Mouse (Mus musculus): ENCODE results near the gene Cnp. TPM values are rescaled to one million over a fixed set of nuclear protein-coding genes. Genes with fewer than 3 reads are reported as not detected.

Gene Cnp
- polyA plus RNA-seq, 1 experiment from 2014 or later: 20.8 TPM

DNA sequence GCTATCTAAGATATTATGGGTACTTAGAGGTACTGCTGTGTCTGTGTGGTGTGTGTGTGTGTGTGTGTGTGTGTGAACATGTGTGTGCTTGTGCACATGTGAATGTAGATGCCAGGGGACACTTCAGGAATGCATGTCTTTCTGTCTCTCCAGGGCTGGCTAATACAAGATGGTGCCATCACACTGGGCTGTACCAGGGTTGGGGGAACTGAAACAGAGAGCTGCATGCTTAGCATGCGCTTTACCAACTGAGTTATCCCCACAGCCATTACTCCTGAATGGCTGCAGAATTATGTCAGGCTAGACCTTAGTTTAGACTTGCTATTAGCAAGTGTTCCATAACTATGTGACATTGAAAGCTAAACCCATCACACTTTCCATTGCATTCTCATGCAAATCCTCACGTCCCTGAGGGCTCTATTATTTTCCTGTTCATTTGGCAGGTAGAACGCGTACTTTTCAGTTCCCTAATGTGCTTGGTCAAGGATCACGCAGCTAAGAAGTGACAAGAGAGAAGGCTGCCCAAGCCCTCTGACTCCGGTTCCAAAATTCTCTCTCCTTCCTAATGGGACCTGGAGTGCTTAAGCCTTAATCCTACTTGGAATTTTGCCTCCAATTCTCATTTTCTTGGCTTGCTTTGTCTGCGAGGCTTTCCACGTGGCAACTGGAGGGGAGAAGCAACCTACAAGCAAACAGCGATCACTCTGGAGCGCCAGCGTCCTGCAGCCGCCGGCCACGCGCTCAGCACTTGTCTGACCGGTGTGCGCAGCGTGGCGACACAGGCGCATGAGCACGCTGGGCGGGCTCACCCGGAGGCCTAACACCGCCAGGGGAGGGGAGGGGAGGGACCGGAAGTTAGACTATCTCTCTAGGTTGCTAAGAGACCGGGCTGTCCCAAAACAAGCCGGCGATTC lies 29.6 kb upstream of the Cnp start, which contains the start of gene Ttc25:
TSS of gene Ttc25 (plus strand) at position 776 of the 914 bp plus-strand sequence.
- Histone ChIP-seq H3K4me1 (ENCODE audit: control insufficient read depth in 2 of 2, insufficient read depth in 2 of 2, low read length in 2 of 2) (peaks cover 4 to 6% of the 10 kb centered on the region in 2 experiments; a peak in 3 of 4 replicates), H3K27ac (replicated peaks in 1 of 2; ENCODE audit: control insufficient read depth in 1 of 2, insufficient read depth in 1 of 2, low read depth in 2 of 2, low read length in 2 of 2) (peak within 1 kb of the TSS; percentile 22 to 61; a peak in 3 of 4 replicates), H3K36me3 (ENCODE audit: control insufficient read depth, insufficient read depth, low read length) (no peaks in the 10 kb centered on the region), H3K27me3 (ENCODE audit: control insufficient read depth, insufficient read depth, low read length) (no peaks in the 10 kb centered on the region), H3K9ac (ENCODE audit: low read length) (peak within 1 kb of the TSS; percentile 69), H3K4me2 (ENCODE audit: low read length) (peak within 1 kb of the TSS; percentile 77), H3K4me3 (ENCODE audit: control insufficient read depth in 1 of 2, insufficient read depth in 1 of 2, low read depth in 1 of 2, low read length in 2 of 2) (peak within 1 kb of the TSS; percentile 38 to 52), H3K9me3 (ENCODE audit: control insufficient read depth, low read length) (no peaks in the 10 kb centered on the region)
- 5% methylated on average over 28 of the region's 28 CpGs for WGBS
- ATAC-seq (ENCODE audit: insufficient number of reproducible peaks, insufficient read depth, low FRiP score, low read depth): peak; percentile 95

DNA sequence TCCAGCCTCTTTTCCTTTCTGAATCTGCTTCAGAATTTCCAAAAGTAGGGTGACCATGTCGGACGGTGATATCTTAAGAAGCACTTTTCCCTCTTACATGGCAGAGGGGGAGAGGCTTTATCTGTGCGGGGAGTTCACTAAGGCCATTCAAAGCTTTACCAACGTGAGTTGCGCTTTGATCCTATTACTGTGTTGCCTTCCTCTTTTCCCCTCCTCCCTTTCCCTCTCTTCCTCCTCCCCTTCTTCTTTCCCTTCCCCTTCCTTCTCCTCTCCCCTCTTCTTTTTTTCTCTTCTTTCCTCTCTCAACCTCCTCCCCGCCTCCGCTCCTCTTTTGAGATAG lies 29.0 kb upstream of the Cnp start:
- H3K4me2 ChIP-seq (ENCODE audit: low read length): peak overlapping the region; percentile 77
- no peak overlapping the region; a peak in 1 of 4 replicates for H3K27ac ChIP-seq (replicated peaks in 1 of 2; ENCODE audit: control insufficient read depth in 1 of 2, insufficient read depth in 1 of 2, low read depth in 2 of 2, low read length in 2 of 2)
- H3K4me3 ChIP-seq (ENCODE audit: control insufficient read depth in 1 of 2, insufficient read depth in 1 of 2, low read depth in 1 of 2, low read length in 2 of 2): peak overlapping the region; percentile 38 to 52
- 25% methylated on average over 7 of the region's 7 CpGs for WGBS
- peaks cover 4 to 6% of the 10 kb centered on the region in 2 experiments; a peak in 3 of 4 replicates for H3K4me1 ChIP-seq (ENCODE audit: control insufficient read depth in 2 of 2, insufficient read depth in 2 of 2, low read length in 2 of 2)
- no peaks in the 10 kb centered on the region for H3K9me3 ChIP-seq (ENCODE audit: control insufficient read depth, low read length)
- ATAC-seq (ENCODE audit: insufficient number of reproducible peaks, insufficient read depth, low FRiP score, low read depth): no peak; the same call in 1 of the 2 replicates
- H3K36me3 ChIP-seq (ENCODE audit: control insufficient read depth, insufficient read depth, low read length): no peaks in the 10 kb centered on the region
- no peaks in the 10 kb centered on the region for H3K27me3 ChIP-seq (ENCODE audit: control insufficient read depth, insufficient read depth, low read length)
- H3K9ac ChIP-seq (ENCODE audit: low read length): peak overlapping the region; percentile 69

DNA sequence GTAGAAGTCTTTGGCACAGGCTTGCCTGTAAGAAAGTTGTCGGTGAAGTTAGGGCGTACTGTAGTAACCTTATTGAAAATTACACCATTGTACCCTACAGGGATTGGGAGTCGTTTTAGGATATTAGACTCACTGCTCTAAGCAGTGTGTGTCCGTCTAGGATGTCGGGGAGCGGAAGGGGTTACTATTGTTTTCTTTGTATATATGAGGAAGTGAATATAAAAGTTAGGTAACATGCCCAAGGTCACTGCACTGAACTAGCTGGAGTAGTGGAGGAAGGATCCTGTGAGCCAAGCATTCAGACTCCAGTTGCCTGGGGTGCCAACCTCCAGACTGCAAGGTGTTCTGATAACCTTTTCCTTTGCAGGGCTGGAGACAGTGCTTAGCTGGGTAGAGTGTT lies 27.7 kb upstream of the Cnp start:
- H3K9ac ChIP-seq (ENCODE audit: low read length): no peak overlapping the region
- H3K4me1 ChIP-seq (ENCODE audit: control insufficient read depth in 2 of 2, insufficient read depth in 2 of 2, low read length in 2 of 2): peaks cover 4 to 6% of the 10 kb centered on the region in 2 experiments; a peak in 3 of 4 replicates
- H3K36me3 ChIP-seq (ENCODE audit: control insufficient read depth, insufficient read depth, low read length): no peaks in the 10 kb centered on the region
- 81% methylated on average over 6 of the region's 6 CpGs for WGBS
- no peaks in the 10 kb centered on the region for H3K9me3 ChIP-seq (ENCODE audit: control insufficient read depth, low read length)
- no peak overlapping the region for H3K27ac ChIP-seq (replicated peaks in 1 of 2; ENCODE audit: control insufficient read depth in 1 of 2, insufficient read depth in 1 of 2, low read depth in 2 of 2, low read length in 2 of 2)
- no peak overlapping the region for H3K4me2 ChIP-seq (ENCODE audit: low read length)
- no peak overlapping the region for H3K4me3 ChIP-seq (ENCODE audit: control insufficient read depth in 1 of 2, insufficient read depth in 1 of 2, low read depth in 1 of 2, low read length in 2 of 2)
- H3K27me3 ChIP-seq (ENCODE audit: control insufficient read depth, insufficient read depth, low read length): no peaks in the 10 kb centered on the region
- ATAC-seq (ENCODE audit: insufficient number of reproducible peaks, insufficient read depth, low FRiP score, low read depth): no peak

DNA sequence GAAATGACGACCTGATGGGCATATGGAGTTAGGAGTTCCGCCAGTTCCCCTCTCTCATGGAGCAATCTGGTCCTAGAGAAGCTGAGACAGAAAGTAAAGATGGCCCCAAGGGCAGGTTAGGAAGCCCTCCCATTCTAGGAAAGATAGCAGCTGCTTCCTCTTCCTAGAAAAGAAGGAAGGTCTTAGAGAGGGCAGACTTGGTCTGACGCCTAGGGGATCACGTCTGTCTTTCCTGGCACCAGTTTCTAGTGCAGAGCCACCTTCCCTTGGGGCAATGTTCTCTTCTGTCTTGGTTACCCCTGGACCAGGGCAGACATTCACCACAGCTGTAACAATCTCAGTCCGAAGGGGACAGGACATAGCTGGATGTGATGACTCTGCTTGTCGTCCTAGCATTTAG lies 26.6 kb upstream of the Cnp start:
- no peak overlapping the region for H3K4me3 ChIP-seq (ENCODE audit: control insufficient read depth in 1 of 2, insufficient read depth in 1 of 2, low read depth in 1 of 2, low read length in 2 of 2)
- 63% methylated on average over 6 of the region's 6 CpGs for WGBS
- H3K9ac ChIP-seq (ENCODE audit: low read length): no peak overlapping the region
- no peaks in the 10 kb centered on the region for H3K36me3 ChIP-seq (ENCODE audit: control insufficient read depth, insufficient read depth, low read length)
- H3K27ac ChIP-seq (replicated peaks in 1 of 2; ENCODE audit: control insufficient read depth in 1 of 2, insufficient read depth in 1 of 2, low read depth in 2 of 2, low read length in 2 of 2): no peak overlapping the region
- no peaks in the 10 kb centered on the region for H3K9me3 ChIP-seq (ENCODE audit: control insufficient read depth, low read length)
- H3K4me2 ChIP-seq (ENCODE audit: low read length): no peak overlapping the region
- H3K4me1 ChIP-seq (ENCODE audit: control insufficient read depth in 2 of 2, insufficient read depth in 2 of 2, low read length in 2 of 2): peaks cover 4 to 6% of the 10 kb centered on the region in 2 experiments; a peak in 3 of 4 replicates
- H3K27me3 ChIP-seq (ENCODE audit: control insufficient read depth, insufficient read depth, low read length): no peaks in the 10 kb centered on the region
- ATAC-seq (ENCODE audit: insufficient number of reproducible peaks, insufficient read depth, low FRiP score, low read depth): no peak

DNA sequence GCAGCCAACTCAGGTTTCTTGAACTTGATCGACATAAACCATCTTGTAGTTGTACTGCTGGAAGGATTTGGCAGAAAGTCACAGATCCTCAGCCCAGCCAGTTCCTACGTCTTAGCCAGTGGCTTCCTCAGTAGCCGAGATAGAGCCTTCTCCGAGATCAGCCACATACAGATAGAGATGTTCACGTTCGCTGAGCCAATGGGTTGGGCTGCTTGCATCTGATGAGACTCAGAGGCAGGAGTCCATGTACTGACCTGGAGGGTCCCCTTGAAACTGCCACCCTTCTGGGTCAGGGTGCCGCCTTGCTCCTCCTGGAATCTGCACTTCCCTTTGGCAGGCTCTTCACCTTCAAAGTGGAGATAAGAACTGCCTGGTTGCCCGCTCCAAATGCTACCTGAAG lies 25.2 kb upstream of the Cnp start:
- Histone ChIP-seq H3K4me1 (ENCODE audit: control insufficient read depth in 2 of 2, insufficient read depth in 2 of 2, low read length in 2 of 2) (peaks cover 4 to 6% of the 10 kb centered on the region in 2 experiments; a peak in 3 of 4 replicates), H3K4me3 (ENCODE audit: control insufficient read depth in 1 of 2, insufficient read depth in 1 of 2, low read depth in 1 of 2, low read length in 2 of 2) (no peak overlapping the region), H3K4me2 (ENCODE audit: low read length) (no peak overlapping the region), H3K27ac (replicated peaks in 1 of 2; ENCODE audit: control insufficient read depth in 1 of 2, insufficient read depth in 1 of 2, low read depth in 2 of 2, low read length in 2 of 2) (no peak overlapping the region), H3K9ac (ENCODE audit: low read length) (no peak overlapping the region), H3K36me3 (ENCODE audit: control insufficient read depth, insufficient read depth, low read length) (no peaks in the 10 kb centered on the region), H3K9me3 (ENCODE audit: control insufficient read depth, low read length) (no peaks in the 10 kb centered on the region), H3K27me3 (ENCODE audit: control insufficient read depth, insufficient read depth, low read length) (no peaks in the 10 kb centered on the region)
- WGBS: 72% methylated on average over 8 of the region's 8 CpGs
- no peak for ATAC-seq (ENCODE audit: insufficient number of reproducible peaks, insufficient read depth, low FRiP score, low read depth)

DNA sequence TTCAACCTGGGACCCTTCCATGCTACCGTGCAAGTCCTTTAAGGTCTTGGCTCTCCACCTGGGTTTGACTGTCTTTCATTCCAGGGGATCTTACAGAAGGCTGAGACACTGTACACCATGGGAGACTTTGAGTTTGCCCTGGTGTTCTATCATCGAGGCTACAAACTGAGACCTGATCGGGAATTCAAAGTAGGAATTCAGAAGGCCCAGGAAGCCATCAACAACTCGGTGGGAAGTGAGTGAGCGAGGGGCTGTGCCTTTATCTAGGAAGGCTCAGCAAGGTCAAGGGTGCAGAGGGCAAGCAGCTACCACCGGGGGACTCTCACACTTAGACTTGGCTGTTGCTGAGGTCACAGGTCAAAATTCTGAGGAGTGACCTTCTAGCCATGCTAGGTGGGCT lies 24.6 kb upstream of the Cnp start:
- H3K27me3 ChIP-seq (ENCODE audit: control insufficient read depth, insufficient read depth, low read length): no peaks in the 10 kb centered on the region

DNA sequence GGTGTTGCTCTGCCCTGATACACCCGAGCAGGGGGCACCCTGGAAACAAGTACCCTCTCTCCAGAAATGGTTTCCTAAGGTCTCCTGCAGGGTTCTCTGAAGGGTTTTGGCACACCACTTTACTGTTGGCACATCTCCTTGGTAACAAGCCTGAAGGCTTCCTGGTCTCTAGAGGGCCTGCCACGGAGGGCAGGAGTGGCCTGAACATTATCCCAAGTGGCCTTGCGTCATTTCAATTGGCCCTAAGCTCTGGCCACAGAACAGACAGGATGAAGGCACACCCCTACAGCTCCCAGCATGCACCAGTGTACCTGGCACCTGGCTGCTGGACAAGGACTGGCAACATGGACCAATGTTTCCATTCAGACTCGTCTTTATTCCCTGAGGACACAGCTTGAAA lies 21.9 kb upstream of the Cnp start:
- no peak overlapping the region for H3K4me3 ChIP-seq (ENCODE audit: control insufficient read depth in 1 of 2, insufficient read depth in 1 of 2, low read depth in 1 of 2, low read length in 2 of 2)
- 81% methylated on average over 4 of the region's 4 CpGs for WGBS
- no peaks in the 10 kb centered on the region for H3K9me3 ChIP-seq (ENCODE audit: control insufficient read depth, low read length)
- peaks cover 0 to 3% of the 10 kb centered on the region in 2 experiments; a peak in 1 of 4 replicates for H3K4me1 ChIP-seq (ENCODE audit: control insufficient read depth in 2 of 2, insufficient read depth in 2 of 2, low read length in 2 of 2)
- H3K27ac ChIP-seq (replicated peaks in 1 of 2; ENCODE audit: control insufficient read depth in 1 of 2, insufficient read depth in 1 of 2, low read depth in 2 of 2, low read length in 2 of 2): no peak overlapping the region
- H3K27me3 ChIP-seq (ENCODE audit: control insufficient read depth, insufficient read depth, low read length): no peaks in the 10 kb centered on the region
- H3K9ac ChIP-seq (ENCODE audit: low read length): no peak overlapping the region
- H3K36me3 ChIP-seq (ENCODE audit: control insufficient read depth, insufficient read depth, low read length): no peaks in the 10 kb centered on the region
- no peak for ATAC-seq (ENCODE audit: insufficient number of reproducible peaks, insufficient read depth, low FRiP score, low read depth)
- H3K4me2 ChIP-seq (ENCODE audit: low read length): no peak overlapping the region

More for the DNA sequence above, 24.6 kb upstream of the Cnp start:
- 58% methylated on average over 6 of the region's 6 CpGs for WGBS
- ATAC-seq (ENCODE audit: insufficient number of reproducible peaks, insufficient read depth, low FRiP score, low read depth): no peak
- peaks cover 2 to 4% of the 10 kb centered on the region in 2 experiments; a peak in 3 of 4 replicates for H3K4me1 ChIP-seq (ENCODE audit: control insufficient read depth in 2 of 2, insufficient read depth in 2 of 2, low read length in 2 of 2)
- H3K9me3 ChIP-seq (ENCODE audit: control insufficient read depth, low read length): no peaks in the 10 kb centered on the region
- H3K27ac ChIP-seq (replicated peaks in 1 of 2; ENCODE audit: control insufficient read depth in 1 of 2, insufficient read depth in 1 of 2, low read depth in 2 of 2, low read length in 2 of 2): no peak overlapping the region
- no peak overlapping the region for H3K4me3 ChIP-seq (ENCODE audit: control insufficient read depth in 1 of 2, insufficient read depth in 1 of 2, low read depth in 1 of 2, low read length in 2 of 2)
- H3K4me2 ChIP-seq (ENCODE audit: low read length): no peak overlapping the region
- no peak overlapping the region for H3K9ac ChIP-seq (ENCODE audit: low read length)
- no peaks in the 10 kb centered on the region for H3K36me3 ChIP-seq (ENCODE audit: control insufficient read depth, insufficient read depth, low read length)

Data from heart, embryonic 14.5 days (tissue).